Comparison of ENCODE assay signal across 1 mouse cellular context in genomic region chr6:124757351-124757880, GRCm38 (mm10).
TF ChIP-seq lines count a peak whose summit lies in the region.

No protein-coding gene starts in this region.

TF ChIP-seq in MEL, 35 proteins besides CTCF, POLR2A, EP300 and RAD21 (continued from another document):
- TF ChIP-seq MEF2A (IDR thresholded peaks at IDR 0.05; ENCODE audit: extremely low read depth, insufficient replicate concordance, low read depth, low read length, poor library complexity, severe bottlenecking) (no peak), MAFK (IDR thresholded peaks at IDR 0.05; ENCODE audit: borderline replicate concordance, low read depth, low read length) (no peak)
